In the genomic region with DNA sequence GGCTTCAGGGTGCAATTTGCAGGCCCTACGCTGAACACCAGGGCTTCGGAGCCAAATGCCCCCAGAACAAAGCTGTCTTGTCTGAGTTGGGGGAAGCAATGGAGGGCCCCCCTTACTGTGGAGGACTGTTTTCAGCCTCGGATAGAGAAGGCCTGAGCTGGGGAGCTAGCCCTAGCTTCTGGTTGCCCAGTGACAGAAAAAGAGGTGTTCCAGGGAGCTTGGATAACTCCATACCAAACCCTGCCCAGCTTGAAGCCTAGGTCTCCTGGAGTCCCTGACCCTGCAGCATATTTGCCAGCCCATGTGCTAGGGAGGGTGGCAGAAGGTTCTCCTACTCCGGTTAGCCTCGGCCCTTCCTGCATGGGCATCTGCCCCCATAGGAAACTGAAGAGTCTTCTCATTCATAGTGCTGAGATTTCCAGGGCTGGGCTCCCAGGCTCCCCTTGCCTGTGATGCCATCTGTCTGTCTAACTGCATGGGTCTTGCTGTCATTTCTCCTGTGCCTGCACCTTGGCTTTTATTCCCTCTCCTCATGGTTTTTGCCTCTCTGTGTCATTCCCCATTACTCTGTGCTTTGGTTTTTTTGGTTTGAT, we compare ENCODE assay signal across 8 mouse cellular contexts. TPM values are rescaled to one million over a fixed set of nuclear protein-coding genes. Genes with fewer than 3 reads are reported as not detected.
DNase-seq lines count a peak whose midpoint lies in the region; ATAC-seq and TF ChIP-seq lines count a peak whose summit lies in the region.

No protein-coding gene starts in this region.

- TF ChIP-seq POLR2A in kidney, adult 2 months (IDR thresholded peaks at IDR 0.05; ENCODE audit: low read depth, low read length), result no peak
- TF ChIP-seq POLR2A in cortical plate, adult 2 months (IDR thresholded peaks at IDR 0.05; ENCODE audit: extremely low read depth, insufficient read depth, low read length), result no peak

- TF ChIP-seq CTCF in kidney, adult 2 months (conservative IDR thresholded peaks at IDR 0.05; ENCODE audit: insufficient read depth, insufficient read length, low read depth, low read length), result no peak
- TF ChIP-seq CTCF in cortical plate, adult 2 months (IDR thresholded peaks at IDR 0.05; ENCODE audit: extremely low read depth, insufficient read depth, low read length), result no peak

- no peak for DNase-seq in kidney, adult 2 months
- no peak for DNase-seq in kidney, adult 18-20 months
- DNase-seq in urinary bladder, postnatal 10 days (ENCODE audit: low spot score), result no peak
- no peak for DNase-seq in frontal cortex, adult 2 months (ENCODE audit: extremely low spot score in 1 of 2, low spot score in 1 of 2)
- no peak for DNase-seq in cerebellum, postnatal 10 days

- peak overlapping the region; percentile 66 for H3K4me3 ChIP-seq in kidney, adult 2 months (ENCODE audit: insufficient read depth, low read depth, low read length)
- peak overlapping the region; percentile 43 for H3K4me3 ChIP-seq in cortical plate, adult 2 months (ENCODE audit: insufficient read depth, low read length)
- peak overlapping the region; percentile 48 for H3K4me3 ChIP-seq in hindbrain, embryonic 13.5 days
- H3K4me3 ChIP-seq in midbrain, embryonic 13.5 days (replicated peaks), result peak overlapping the region; percentile 46

- 48% methylated on average over 5 of the region's 5 CpGs for WGBS in kidney, adult 2 months
- 16% methylated on average over 5 of the region's 5 CpGs for WGBS in hindbrain, embryonic 13.5 days
- WGBS in midbrain, embryonic 13.5 days, result 12% methylated on average over 5 of the region's 5 CpGs

- H3K27ac ChIP-seq in kidney, adult 2 months (ENCODE audit: insufficient read depth, low read depth, low read length), result no peak overlapping the region
- no peak overlapping the region for H3K27ac ChIP-seq in cortical plate, adult 2 months (ENCODE audit: insufficient read depth, low read length)
- no peak overlapping the region for H3K27ac ChIP-seq in hindbrain, embryonic 13.5 days
- H3K27ac ChIP-seq in midbrain, embryonic 13.5 days, result 0 out of 2 replicates have a peak overlapping the region, but pooled peaks have one; percentile 39

- peaks cover 2% of the 10 kb centered on the region; the same call in 1 of the 2 replicates for H3K4me1 ChIP-seq in kidney, adult 2 months (ENCODE audit: control insufficient read depth, insufficient read depth, low read length)
- H3K4me1 ChIP-seq in cortical plate, adult 2 months (ENCODE audit: control insufficient read depth, insufficient read depth, low read length), result no peaks in the 10 kb centered on the region
- H3K4me1 ChIP-seq in hindbrain, embryonic 13.5 days (replicated peaks), result peaks cover 38% of the 10 kb centered on the region
- H3K4me1 ChIP-seq in midbrain, embryonic 13.5 days (replicated peaks), result peaks cover 42% of the 10 kb centered on the region

- H3K9ac ChIP-seq in hindbrain, embryonic 13.5 days, result peak overlapping the region; percentile 63
- no peak overlapping the region for H3K9ac ChIP-seq in midbrain, embryonic 13.5 days (replicated peaks)

- H3K27me3 ChIP-seq in kidney, adult 2 months (replicated peaks; ENCODE audit: control insufficient read depth, insufficient read depth, low read length), result no peaks in the 10 kb centered on the region
- peaks cover 64% of the 10 kb centered on the region for H3K27me3 ChIP-seq in hindbrain, embryonic 13.5 days
- H3K27me3 ChIP-seq in midbrain, embryonic 13.5 days, result peaks cover 63% of the 10 kb centered on the region

- ATAC-seq in hindbrain, embryonic 13.5 days (ENCODE audit: low FRiP score), result no peak
- no peak for ATAC-seq in midbrain, embryonic 13.5 days

- peak overlapping the region; percentile 76 for H3K4me2 ChIP-seq in hindbrain, embryonic 13.5 days
- H3K4me2 ChIP-seq in midbrain, embryonic 13.5 days (replicated peaks), result peak overlapping the region; percentile 62

- H3K9me3 ChIP-seq in hindbrain, embryonic 13.5 days, result no peaks in the 10 kb centered on the region
- H3K9me3 ChIP-seq in midbrain, embryonic 13.5 days, result no peaks in the 10 kb centered on the region

- H3K36me3 ChIP-seq in kidney, adult 2 months (ENCODE audit: control insufficient read depth, insufficient read depth, low read length), result no peaks in the 10 kb centered on the region
- no peaks in the 10 kb centered on the region for H3K36me3 ChIP-seq in hindbrain, embryonic 13.5 days
- H3K36me3 ChIP-seq in midbrain, embryonic 13.5 days, result no peaks in the 10 kb centered on the region

RNA-seq across cellular contexts. Expression of a gene that starts 0.6 kb away (rescaled TPM):
- 3.1 and 3.6 TPM in 2 replicates for polyA plus RNA-seq in kidney, adult 2 months (2012; rRNA removed)
- 4.9 and 6.6 TPM in 2 replicates for polyA plus RNA-seq in cortical plate, adult 2 months (2012; rRNA removed)
- 5.9 and 6.8 TPM in 2 replicates for polyA plus RNA-seq in hindbrain, embryonic 13.5 days (2015; fragmentation: Nextera tagmentation; extraction: Ambion mirVana)
- 4.7 and 6.2 TPM in 2 replicates for polyA plus RNA-seq in midbrain, embryonic 13.5 days (2015; fragmentation: Nextera tagmentation; extraction: Ambion mirVana)
- 6.4 and 6.6 TPM in 2 replicates for polyA plus RNA-seq in frontal cortex, adult 2 months (2012; rRNA removed)

RNA-seq across cellular contexts. Expression of a gene that starts 1.3 kb away (rescaled TPM):
- polyA plus RNA-seq in kidney, adult 2 months (2012; rRNA removed), result 4.3 and 4.5 TPM in 2 replicates
- polyA plus RNA-seq in cortical plate, adult 2 months (2012; rRNA removed), result 1.2 and 1.9 TPM in 2 replicates
- 2.8 and 3.6 TPM in 2 replicates for polyA plus RNA-seq in hindbrain, embryonic 13.5 days (2015; fragmentation: Nextera tagmentation; extraction: Ambion mirVana)
- polyA plus RNA-seq in midbrain, embryonic 13.5 days (2015; fragmentation: Nextera tagmentation; extraction: Ambion mirVana), result 3.1 and 4.1 TPM in 2 replicates
- polyA plus RNA-seq in frontal cortex, adult 2 months (2012; rRNA removed), result 1.7 and 2.4 TPM in 2 replicates

RNA-seq across cellular contexts. Expression of a gene that starts 19.8 kb away (rescaled TPM):
- polyA plus RNA-seq in kidney, adult 2 months (2012; rRNA removed), result 442 and 596 TPM in 2 replicates
- 224 and 239 TPM in 2 replicates for polyA plus RNA-seq in cortical plate, adult 2 months (2012; rRNA removed)
- polyA plus RNA-seq in hindbrain, embryonic 13.5 days (2015; fragmentation: Nextera tagmentation; extraction: Ambion mirVana), result 168 and 178 TPM in 2 replicates
- 160 and 165 TPM in 2 replicates for polyA plus RNA-seq in midbrain, embryonic 13.5 days (2015; fragmentation: Nextera tagmentation; extraction: Ambion mirVana)
- polyA plus RNA-seq in frontal cortex, adult 2 months (2012; rRNA removed), result 220 and 253 TPM in 2 replicates

RNA-seq across cellular contexts. Expression of a gene that starts 20.5 kb away (rescaled TPM):
- 39.6 and 40.2 TPM in 2 replicates for polyA plus RNA-seq in kidney, adult 2 months (2012; rRNA removed)
- polyA plus RNA-seq in cortical plate, adult 2 months (2012; rRNA removed), result 58.8 and 66.9 TPM in 2 replicates
- 68.6 and 74.6 TPM in 2 replicates for polyA plus RNA-seq in hindbrain, embryonic 13.5 days (2015; fragmentation: Nextera tagmentation; extraction: Ambion mirVana)
- polyA plus RNA-seq in midbrain, embryonic 13.5 days (2015; fragmentation: Nextera tagmentation; extraction: Ambion mirVana), result 62.4 and 65.3 TPM in 2 replicates
- 58.8 and 63.7 TPM in 2 replicates for polyA plus RNA-seq in frontal cortex, adult 2 months (2012; rRNA removed)

RNA-seq across cellular contexts. Expression of a gene that starts 23.1 kb away (rescaled TPM):
- polyA plus RNA-seq in kidney, adult 2 months (2012; rRNA removed), result 8.8 and 11.0 TPM in 2 replicates
- polyA plus RNA-seq in cortical plate, adult 2 months (2012; rRNA removed), result 0.52 and 0.68 TPM in 2 replicates
- 0.81 and 0.91 TPM in 2 replicates for polyA plus RNA-seq in hindbrain, embryonic 13.5 days (2015; fragmentation: Nextera tagmentation; extraction: Ambion mirVana)
- 0.75 and 1.00 TPM in 2 replicates for polyA plus RNA-seq in midbrain, embryonic 13.5 days (2015; fragmentation: Nextera tagmentation; extraction: Ambion mirVana)
- 0.76 and 0.97 TPM in 2 replicates for polyA plus RNA-seq in frontal cortex, adult 2 months (2012; rRNA removed)
